Mouse (Mus musculus) erythroid progenitor cell, adult 5-6 weeks (primary cell): ENCODE measurements around the gene A4galt. TPM values are rescaled to one million over a fixed set of nuclear protein-coding genes. Genes with fewer than 3 reads are reported as not detected.

Source experiments
- ATAC-seq: replicated peaks from 2 replicates; pipeline ENCODE4 v1.8.0; 2016; ENCODE audit warnings: moderate number of reproducible peaks, mild to moderate bottlenecking, moderate TSS enrichment, inconsistent platforms; ENCODE audit not compliant: poor library complexity, low FRiP score, severe bottlenecking
- total RNA-seq, 2 experiments: library from RNA; stranded (forward) in 1 of 2; stranded (reverse) in 1 of 2; fragments of 150-400 nt in 1 of 2; fragments of 186-747, 209-891 nt in 1 of 2; gene quantifications; 2 replicates each; pipeline versions ENCODE4 v1.2.3 to v1.2.4; 2015 to 2017; ENCODE audit warnings: low replicate concordance in 2 of 2

The A4galt gene
- total RNA-seq, 2 experiments from 2014 or later = 0.84 TPM; not detected in 1

DNA sequence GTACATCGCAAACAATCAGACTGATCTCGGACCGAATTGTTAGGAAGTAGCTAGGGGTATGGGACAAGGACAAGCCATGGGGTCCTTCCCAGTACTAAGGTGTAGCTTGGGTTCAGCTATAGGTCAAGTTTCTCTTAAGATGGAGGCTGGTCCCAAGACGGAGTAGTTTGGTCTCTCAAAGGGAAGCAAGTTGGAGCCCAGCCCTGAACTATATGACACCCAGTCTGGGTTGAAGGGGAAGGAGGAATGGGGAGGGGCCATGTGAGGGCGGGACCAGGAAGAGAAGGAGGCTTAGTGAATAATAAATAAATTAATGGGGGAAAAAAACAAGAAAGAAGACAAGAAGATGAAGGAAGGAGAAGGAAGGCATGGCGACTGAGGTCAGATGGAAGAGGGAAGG, 71.6 kb downstream of the A4galt start:
- ATAC-seq = no peak

Other genes starting within 250 kb of the A4galt start
- 14.4 and 17.2 TPM in 2 replicates for gene Nfam1, start 218.5 kb downstream of the A4galt start, total RNA-seq (2015; ENCODE audit: low replicate concordance)
- gene Nfam1, start 218.5 kb downstream of the A4galt start, total RNA-seq (2017; ENCODE audit: low replicate concordance) = 11.9 and 16.9 TPM in 2 replicates
- gene Serhl, start 162.3 kb downstream of the A4galt start, total RNA-seq (2015; ENCODE audit: low replicate concordance) = 21.8 and 33.2 TPM in 2 replicates
- 3.0 and 5.9 TPM in 2 replicates for gene Serhl, start 162.3 kb downstream of the A4galt start, total RNA-seq (2017; ENCODE audit: low replicate concordance)
- 12.6 and 16.9 TPM in 2 replicates for gene Rrp7a, start 129.0 kb downstream of the A4galt start, total RNA-seq (2015; ENCODE audit: low replicate concordance)
- 12.3 and 31.9 TPM in 2 replicates for gene Rrp7a, start 129.0 kb downstream of the A4galt start, total RNA-seq (2017; ENCODE audit: low replicate concordance)
- gene Poldip3, start 102.4 kb downstream of the A4galt start, total RNA-seq (2015; ENCODE audit: low replicate concordance) = 39.6 and 46.5 TPM in 2 replicates
- 66.7 and 92.9 TPM in 2 replicates for gene Poldip3, start 102.4 kb downstream of the A4galt start, total RNA-seq (2017; ENCODE audit: low replicate concordance)
- 106 and 112 TPM in 2 replicates for gene Cyb5r3, start 79.2 kb downstream of the A4galt start, total RNA-seq (2015; ENCODE audit: low replicate concordance)
- gene Cyb5r3, start 79.2 kb downstream of the A4galt start, total RNA-seq (2017; ENCODE audit: low replicate concordance) = 48.1 and 57.9 TPM in 2 replicates
- 19.3 and 50.5 TPM in 2 replicates for gene Arfgap3, start 98.5 kb upstream of the A4galt start, total RNA-seq (2015; ENCODE audit: low replicate concordance)
- 43.3 and 60.3 TPM in 2 replicates for gene Arfgap3, start 98.5 kb upstream of the A4galt start, total RNA-seq (2017; ENCODE audit: low replicate concordance)
- 80.0 and 81.7 TPM in 2 replicates for gene Pacsin2, start 212.8 kb upstream of the A4galt start, total RNA-seq (2015; ENCODE audit: low replicate concordance)
- 145 and 184 TPM in 2 replicates for gene Pacsin2, start 212.8 kb upstream of the A4galt start, total RNA-seq (2017; ENCODE audit: low replicate concordance)